Mouse (Mus musculus) erythroblast, adult 5-6 weeks (primary cell): ENCODE data around the gene C8g. TPM values are rescaled to one million over a fixed set of nuclear protein-coding genes. Genes with fewer than 3 reads are reported as not detected.

Source experiments
- ATAC-seq: replicated peaks from 2 replicates; pipeline ENCODE4 v1.8.0; 2016; ENCODE audit warnings: moderate number of reproducible peaks, mild to moderate bottlenecking, moderate TSS enrichment, inconsistent platforms; ENCODE audit not compliant: poor library complexity, low FRiP score, severe bottlenecking
- total RNA-seq, 2 experiments: library from RNA; stranded (forward) in 1 of 2; stranded (reverse) in 1 of 2; fragments of 150-400 nt in 1 of 2; fragments of 200-764, 138-1000 nt in 1 of 2; gene quantifications; 2 replicates each; pipeline versions ENCODE4 v1.2.3 to v1.2.4; 2015 to 2017; ENCODE audit warnings: low replicate concordance in 2 of 2

The C8g gene
- total RNA-seq, 2 experiments from 2014 or later = not detected

- no peak for ATAC-seq
Observed at GRCm38 (mm10) chr2:25502726-25503125, 1.2 kb upstream of the C8g start.

GRCm38 (mm10) chr2:25500576-25501405 is 728 bp downstream of the C8g start, which contains the start of gene Fbxw5:
Fbxw5 (plus strand) TSS chr2:25500750.
- ATAC-seq = peak; percentile 75

- peak; percentile 2; the same call in 1 of the 2 replicates for ATAC-seq
Observed at GRCm38 (mm10) chr2:25500071-25500575, 1.4 kb downstream of the C8g start.

GRCm38 (mm10) chr2:25498622-25499478 is 2.7 kb downstream of the C8g start:
- no peak for ATAC-seq

GRCm38 (mm10) chr2:25497846-25498575 is 3.5 kb downstream of the C8g start:
- ATAC-seq = no peak

- no peak for ATAC-seq
Observed at GRCm38 (mm10) chr2:25496462-25496861, 5.1 kb downstream of the C8g start.

GRCm38 (mm10) chr2:25493476-25493961 is 8.0 kb downstream of the C8g start, which contains the start of gene Lcn12:
Lcn12 (minus strand) TSS chr2:25493911.
- ATAC-seq = no peak

GRCm38 (mm10) chr2:25492988-25493387 is 8.5 kb downstream of the C8g start:
- ATAC-seq = no peak

GRCm38 (mm10) chr2:25488671-25489068 is 12.8 kb downstream of the C8g start:
- ATAC-seq = no peak

GRCm38 (mm10) chr2:25487965-25488670 is 13.4 kb downstream of the C8g start:
- no peak for ATAC-seq

- no peak for ATAC-seq
Observed at GRCm38 (mm10) chr2:25484901-25485647, 16.4 kb downstream of the C8g start.

- ATAC-seq = no peak
Observed at GRCm38 (mm10) chr2:25482969-25483368, 18.6 kb downstream of the C8g start.

- no peak for ATAC-seq
Observed at GRCm38 (mm10) chr2:25480541-25480940, 21.0 kb downstream of the C8g start.

GRCm38 (mm10) chr2:25479551-25480311 is 21.8 kb downstream of the C8g start:
- ATAC-seq = no peak

GRCm38 (mm10) chr2:25477967-25478675 is 23.4 kb downstream of the C8g start:
- ATAC-seq = no peak

- ATAC-seq = no peak
Observed at GRCm38 (mm10) chr2:25477541-25477940, 24.0 kb downstream of the C8g start.

GRCm38 (mm10) chr2:25472550-25472949 is 29.0 kb downstream of the C8g start:
- no peak for ATAC-seq
